Mouse (Mus musculus): ENCODE results near the gene Raly. TPM values are rescaled to one million over a fixed set of nuclear protein-coding genes. Genes with fewer than 3 reads are reported as not detected.

Gene Raly
- total RNA-seq, 2 experiments from 2014 or later: 87.2 to 112 TPM

GRCm38 (mm10) chr2:154909789-154910188 is 118.9 kb downstream of the Raly start:
- no peak for ATAC-seq (replicated peaks; ENCODE audit: low FRiP score, poor library complexity, severe bottlenecking)

DNA sequence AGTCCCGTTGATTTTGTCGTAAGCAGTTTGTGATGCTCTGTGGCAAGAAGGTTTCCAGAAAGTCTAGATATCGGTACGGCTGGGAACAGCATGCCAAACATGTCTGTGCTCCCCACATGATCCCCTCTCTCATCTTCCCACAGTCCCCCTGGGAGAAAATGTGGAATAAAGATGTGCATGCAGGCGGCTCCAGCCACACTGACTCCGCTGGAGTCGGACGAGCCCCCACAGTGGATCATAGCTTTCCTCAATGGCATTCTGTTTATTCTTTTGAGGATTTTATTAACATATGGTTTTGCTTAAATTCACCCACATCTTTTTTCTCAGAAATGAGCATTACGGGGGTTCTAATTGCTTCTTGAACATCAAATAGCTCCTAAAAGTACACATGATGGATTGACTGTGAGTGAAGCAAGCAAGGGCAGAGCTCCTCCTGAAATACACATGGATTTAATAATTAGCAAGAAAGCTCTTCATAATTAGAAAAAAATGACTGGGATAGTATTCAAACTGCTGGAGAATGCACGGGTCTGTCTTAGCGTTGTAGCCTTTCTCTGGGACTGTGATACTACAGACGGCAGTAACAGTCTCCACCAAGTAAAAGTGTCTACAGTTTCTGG is 125.1 kb downstream of the Raly start:
- no peak for ATAC-seq (replicated peaks; ENCODE audit: low FRiP score, poor library complexity, severe bottlenecking)

GRCm38 (mm10) chr2:154916547-154916946 is 125.7 kb downstream of the Raly start:
- ATAC-seq (replicated peaks; ENCODE audit: low FRiP score, poor library complexity, severe bottlenecking): peak; percentile 75; the same call in 1 of the 2 replicates

Other genes starting within 250 kb of the Raly start
- not detected in 2 replicates for gene 1700003F12Rik, start 244.0 kb upstream of the Raly start, total RNA-seq (2015; ENCODE audit: low replicate concordance)
- gene 1700003F12Rik, start 244.0 kb upstream of the Raly start, total RNA-seq (2017; ENCODE audit: low replicate concordance): not detected in 2 replicates
- gene Actl10, start 239.3 kb upstream of the Raly start, total RNA-seq (2015; ENCODE audit: low replicate concordance): not detected in 2 replicates
- not detected in 2 replicates for gene Actl10, start 239.3 kb upstream of the Raly start, total RNA-seq (2017; ENCODE audit: low replicate concordance)
- 1.8 TPM in 1 of 2 replicates, not detected in the other for gene Necab3, start 232.2 kb upstream of the Raly start, total RNA-seq (2015; ENCODE audit: low replicate concordance)
- 1.9 and 3.6 TPM in 2 replicates for gene Necab3, start 232.2 kb upstream of the Raly start, total RNA-seq (2017; ENCODE audit: low replicate concordance)
- 11.7 and 27.8 TPM in 2 replicates for gene E2f1, start 221.2 kb upstream of the Raly start, total RNA-seq (2015; ENCODE audit: low replicate concordance)
- gene E2f1, start 221.2 kb upstream of the Raly start, total RNA-seq (2017; ENCODE audit: low replicate concordance): 11.9 and 17.5 TPM in 2 replicates
- 15.5 and 22.7 TPM in 2 replicates for gene Pxmp4, start 187.4 kb upstream of the Raly start, total RNA-seq (2015; ENCODE audit: low replicate concordance)
- gene Pxmp4, start 187.4 kb upstream of the Raly start, total RNA-seq (2017; ENCODE audit: low replicate concordance): 14.4 and 17.0 TPM in 2 replicates
- 3.2 and 3.8 TPM in 2 replicates for gene Zfp341, start 177.8 kb upstream of the Raly start, total RNA-seq (2015; ENCODE audit: low replicate concordance)
- 1.3 and 2.7 TPM in 2 replicates for gene Zfp341, start 177.8 kb upstream of the Raly start, total RNA-seq (2017; ENCODE audit: low replicate concordance)
- 11.5 TPM in 1 of 2 replicates, not detected in the other for gene 4930519P11Rik, start 177.7 kb upstream of the Raly start, total RNA-seq (2015; ENCODE audit: low replicate concordance)
- not detected in 2 replicates for gene 4930519P11Rik, start 177.7 kb upstream of the Raly start, total RNA-seq (2017; ENCODE audit: low replicate concordance)
- gene Chmp4b, start 139.4 kb upstream of the Raly start, total RNA-seq (2015; ENCODE audit: low replicate concordance): 58.0 and 78.4 TPM in 2 replicates
- 45.3 and 70.0 TPM in 2 replicates for gene Chmp4b, start 139.4 kb upstream of the Raly start, total RNA-seq (2017; ENCODE audit: low replicate concordance)
- gene Gm14214, start 21.1 kb upstream of the Raly start, total RNA-seq (2015; ENCODE audit: low replicate concordance): not detected in 2 replicates
- gene Gm14214, start 21.1 kb upstream of the Raly start, total RNA-seq (2017; ENCODE audit: low replicate concordance): not detected in 2 replicates
- gene a, start 306 bp downstream of the Raly start, total RNA-seq (2015; ENCODE audit: low replicate concordance): not detected in 2 replicates
- not detected in 2 replicates for gene a, start 306 bp downstream of the Raly start, total RNA-seq (2017; ENCODE audit: low replicate concordance)
- gene Eif2s2, start 101.8 kb downstream of the Raly start, total RNA-seq (2015; ENCODE audit: low replicate concordance): 91.5 and 115 TPM in 2 replicates
- gene Eif2s2, start 101.8 kb downstream of the Raly start, total RNA-seq (2017; ENCODE audit: low replicate concordance): 107 and 121 TPM in 2 replicates
- not detected in 2 replicates for gene Gm14226, start 227.2 kb downstream of the Raly start, total RNA-seq (2015; ENCODE audit: low replicate concordance)
- not detected in 2 replicates for gene Gm14226, start 227.2 kb downstream of the Raly start, total RNA-seq (2017; ENCODE audit: low replicate concordance)

Data from erythroid progenitor cell, adult 5-6 weeks (primary cell).